Mouse (Mus musculus): ENCODE data around the gene Fbxo31. TPM values are rescaled to one million over a fixed set of nuclear protein-coding genes. Genes with fewer than 3 reads are reported as not detected.
A peak's percentile ranks its signal among the peaks of the same experiment; 100 is the strongest.

Fbxo31 gene
- total and polyA plus RNA-seq, 2 experiments from 2014 or later, result 37.3 to 68.9 TPM

DNA sequence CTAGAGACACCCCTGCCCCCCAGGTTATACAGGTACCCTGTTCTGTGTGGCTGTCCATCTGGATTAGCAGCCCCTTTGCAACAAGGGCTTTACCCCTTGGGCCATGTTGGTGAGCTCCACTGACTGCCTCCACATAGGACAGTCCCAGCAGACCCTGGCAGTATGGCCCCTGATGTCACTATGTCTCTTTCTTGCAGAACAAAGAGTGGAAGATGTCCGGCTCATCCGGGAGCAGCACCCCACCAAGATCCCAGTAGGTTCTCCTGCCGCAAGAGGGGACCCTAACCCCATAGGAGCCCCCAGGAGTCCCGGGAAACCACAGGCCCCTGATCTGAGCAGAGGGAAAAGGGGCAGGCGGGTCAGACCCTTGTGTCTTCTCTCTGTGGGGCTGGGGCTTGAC, 14.7 kb upstream of the Fbxo31 start:
- Histone ChIP-seq H3K4me1 (ENCODE audit: insufficient read depth, low read length) (peaks cover 13% of the 10 kb centered on the region), H3K27ac (ENCODE audit: low read depth, low read length) (no peak overlapping the region), H3K9ac (replicated peaks; ENCODE audit: low read length, poor library complexity, severe bottlenecking) (no peak overlapping the region), H3K4me3 (ENCODE audit: low read depth, low read length) (no peak overlapping the region), H3K27me3 (ENCODE audit: insufficient read depth, low read length) (no peaks in the 10 kb centered on the region), H3K36me3 (ENCODE audit: insufficient read depth, low read length) (peaks cover 26% of the 10 kb centered on the region), H3K9me3 (ENCODE audit: low read length) (no peaks in the 10 kb centered on the region), H3K4me2 (ENCODE audit: low read depth, low read length, poor library complexity, severe bottlenecking) (no peak overlapping the region)
- DNase-seq (ENCODE audit: low spot score) (no peak), ATAC-seq (ENCODE audit: low FRiP score) (no peak)
- WGBS, result 91% methylated on average over 5 of the region's 5 CpGs
- no peak for TF ChIP-seq CTCF (IDR thresholded peaks at IDR 0.05)

DNA sequence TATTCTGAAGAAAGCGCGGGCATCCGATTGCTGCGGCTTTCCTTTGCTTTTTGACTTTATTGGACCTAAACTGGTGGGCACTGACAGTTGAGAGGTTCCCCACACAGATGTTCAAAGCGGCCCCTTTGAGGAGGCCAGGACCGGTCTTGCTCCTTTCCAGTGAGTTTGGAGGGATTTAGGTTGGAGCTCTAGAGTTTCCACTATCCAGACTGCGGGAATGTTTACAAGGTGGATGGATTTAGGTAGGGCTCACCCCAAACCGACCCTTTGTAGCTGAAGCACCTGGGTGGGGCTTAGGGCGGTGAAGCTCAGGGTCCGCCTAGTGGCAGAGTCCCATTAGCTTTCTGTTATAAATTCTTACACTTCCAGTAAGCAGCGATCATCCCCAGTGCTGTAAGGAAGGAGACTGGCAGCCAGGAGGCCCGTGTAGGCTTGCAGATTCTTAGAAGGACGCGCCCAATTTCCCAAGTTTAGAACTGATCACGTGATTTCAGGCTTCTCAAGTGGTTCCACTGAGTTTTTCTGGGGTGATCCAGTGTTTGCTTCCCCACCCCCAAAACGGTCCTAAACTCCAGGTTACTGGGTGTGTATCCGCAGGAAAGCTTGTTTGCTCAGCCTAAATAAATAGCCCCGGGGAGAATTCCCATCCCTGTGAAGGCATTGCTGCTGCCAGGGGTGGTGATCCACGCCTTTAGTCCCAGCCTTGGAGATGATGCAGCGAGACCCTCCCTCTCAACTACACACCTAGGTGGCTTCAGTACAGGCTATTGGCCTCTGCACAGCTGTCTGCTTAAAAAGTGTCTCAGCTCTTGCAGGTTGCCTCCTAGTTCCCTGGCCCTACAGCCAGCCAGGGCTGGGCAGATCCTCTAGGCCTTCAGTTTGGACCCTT, 12.8 kb upstream of the Fbxo31 start:
- peak; percentile 61 for TF ChIP-seq CTCF (IDR thresholded peaks at IDR 0.05)
- peak overlapping the region; percentile 86 for H3K4me3 ChIP-seq (ENCODE audit: low read depth, low read length)
- ATAC-seq (ENCODE audit: low FRiP score) (no peak), DNase-seq (ENCODE audit: low spot score) (peak; percentile 55)
- no peaks in the 10 kb centered on the region for H3K27me3 ChIP-seq (ENCODE audit: insufficient read depth, low read length)
- 18% methylated on average over 20 of the region's 20 CpGs for WGBS
- peaks cover 18% of the 10 kb centered on the region for H3K36me3 ChIP-seq (ENCODE audit: insufficient read depth, low read length)
- peaks cover 13% of the 10 kb centered on the region for H3K4me1 ChIP-seq (ENCODE audit: insufficient read depth, low read length)
- no peaks in the 10 kb centered on the region for H3K9me3 ChIP-seq (ENCODE audit: low read length)
- H3K4me2 ChIP-seq (ENCODE audit: low read depth, low read length, poor library complexity, severe bottlenecking), result peak overlapping the region; percentile 87
- peak overlapping the region; percentile 89 for H3K9ac ChIP-seq (replicated peaks; ENCODE audit: low read length, poor library complexity, severe bottlenecking)
- H3K27ac ChIP-seq (ENCODE audit: low read depth, low read length), result 0 out of 2 replicates have a peak overlapping the region, but pooled peaks have one; percentile 82

DNA sequence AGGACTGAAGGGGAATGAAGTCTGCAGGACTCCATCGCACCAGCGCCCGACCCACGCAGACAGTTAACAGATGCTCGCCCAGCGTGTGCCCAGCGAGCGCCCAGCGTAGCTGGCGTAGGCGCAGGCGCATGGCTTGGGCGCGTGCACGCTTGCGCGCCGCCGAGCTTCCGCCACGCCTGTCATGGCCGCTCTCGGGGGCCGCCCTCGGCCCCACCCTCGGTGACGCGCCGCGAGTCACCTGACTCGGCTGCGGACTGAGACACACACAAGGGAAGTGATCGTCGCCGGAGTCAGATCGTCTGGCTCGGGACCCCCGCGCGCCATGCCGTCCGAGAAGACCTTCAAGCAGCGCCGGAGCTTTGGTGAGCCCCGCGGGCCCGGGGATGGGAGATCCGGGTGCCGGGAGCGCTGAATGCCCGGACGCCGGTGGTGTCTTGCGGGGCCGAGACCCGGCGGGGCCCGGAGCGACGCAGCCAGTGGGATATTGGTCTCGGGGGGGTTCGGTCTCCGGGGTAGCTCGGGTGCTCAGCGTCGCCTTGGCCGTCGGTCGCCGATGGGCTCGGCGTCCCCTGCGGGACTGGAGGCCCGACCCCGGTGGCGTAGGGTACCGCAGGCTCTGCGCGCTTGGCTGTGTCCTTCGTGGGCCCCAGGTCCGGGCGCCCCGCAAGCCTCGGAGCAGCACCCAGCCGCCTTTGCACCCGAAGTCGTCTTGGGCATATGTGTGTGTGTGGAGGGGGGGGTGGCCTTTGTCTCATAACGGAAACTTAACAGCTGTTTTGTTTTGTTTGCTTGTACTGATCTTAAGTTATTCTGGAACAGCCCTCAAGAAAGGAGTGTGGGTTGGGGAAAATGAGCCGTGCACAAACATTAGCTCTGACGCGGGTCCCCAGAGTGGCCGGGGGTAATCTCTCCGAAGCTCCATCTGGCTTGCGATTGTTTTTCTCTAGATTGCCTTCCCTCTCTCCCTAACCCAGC, 11.9 kb upstream of the Fbxo31 start, which contains the start of gene Map1lc3b:
Gene Map1lc3b, plus strand, starts transcription at position 159 of the 975 bp plus-strand sequence.
- Histone ChIP-seq H3K4me2 (ENCODE audit: low read depth, low read length, poor library complexity, severe bottlenecking) (peak within 1 kb of the TSS; percentile 87), H3K9me3 (ENCODE audit: low read length) (no peaks in the 10 kb centered on the region), H3K9ac (replicated peaks; ENCODE audit: low read length, poor library complexity, severe bottlenecking) (peak within 1 kb of the TSS; percentile 89), H3K27me3 (ENCODE audit: insufficient read depth, low read length) (no peaks in the 10 kb centered on the region), H3K27ac (ENCODE audit: low read depth, low read length) (peak within 1 kb of the TSS; percentile 82), H3K4me1 (ENCODE audit: insufficient read depth, low read length) (peaks cover 17% of the 10 kb centered on the region), H3K36me3 (ENCODE audit: insufficient read depth, low read length) (peaks cover 12% of the 10 kb centered on the region), H3K4me3 (ENCODE audit: low read depth, low read length) (peak within 1 kb of the TSS; percentile 86)
- no peak for TF ChIP-seq CTCF (IDR thresholded peaks at IDR 0.05)
- peak; percentile 97 for DNase-seq (ENCODE audit: low spot score)
- ATAC-seq (ENCODE audit: low FRiP score), result peak; percentile 89
- WGBS, result under 1% methylated on average over 92 of the region's 94 CpGs

DNA sequence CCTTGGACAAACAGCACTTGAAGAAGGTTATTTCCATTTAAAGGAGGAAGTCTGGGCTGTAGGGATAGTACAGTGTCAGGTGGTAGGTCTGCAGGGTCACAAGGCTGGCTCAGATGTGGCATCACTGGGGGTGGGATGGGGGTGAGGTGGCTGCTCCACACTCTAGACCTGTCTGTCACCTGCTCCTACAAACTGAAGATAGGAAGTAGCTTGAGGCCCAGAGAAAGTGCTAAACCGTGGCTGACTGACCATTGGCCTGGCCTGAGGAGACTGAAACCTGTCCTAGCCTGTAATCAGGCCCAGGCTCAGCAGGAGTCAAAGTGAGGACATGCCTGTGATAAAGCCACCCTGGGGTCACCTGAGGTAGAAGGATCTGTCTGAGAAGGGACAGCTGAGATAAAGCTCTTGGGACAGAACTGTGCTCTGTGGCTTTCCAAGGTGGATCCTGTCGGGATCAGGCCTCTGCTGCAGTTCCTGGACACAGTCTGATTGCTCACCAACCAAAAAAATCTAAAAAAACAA, 10.7 kb upstream of the Fbxo31 start:
- Histone ChIP-seq H3K27ac (ENCODE audit: low read depth, low read length) (no peak overlapping the region), H3K27me3 (ENCODE audit: insufficient read depth, low read length) (no peaks in the 10 kb centered on the region), H3K9ac (replicated peaks; ENCODE audit: low read length, poor library complexity, severe bottlenecking) (no peak overlapping the region), H3K4me3 (ENCODE audit: low read depth, low read length) (no peak overlapping the region), H3K4me2 (ENCODE audit: low read depth, low read length, poor library complexity, severe bottlenecking) (no peak overlapping the region), H3K36me3 (ENCODE audit: insufficient read depth, low read length) (peaks cover 7% of the 10 kb centered on the region; the same call in 1 of the 2 replicates), H3K9me3 (ENCODE audit: low read length) (no peaks in the 10 kb centered on the region), H3K4me1 (ENCODE audit: insufficient read depth, low read length) (peaks cover 17% of the 10 kb centered on the region)
- DNase-seq (ENCODE audit: low spot score) (no peak), ATAC-seq (ENCODE audit: low FRiP score) (no peak)
- no peak for TF ChIP-seq CTCF (IDR thresholded peaks at IDR 0.05)
- 43% methylated on average over 2 of the region's 2 CpGs for WGBS

DNA sequence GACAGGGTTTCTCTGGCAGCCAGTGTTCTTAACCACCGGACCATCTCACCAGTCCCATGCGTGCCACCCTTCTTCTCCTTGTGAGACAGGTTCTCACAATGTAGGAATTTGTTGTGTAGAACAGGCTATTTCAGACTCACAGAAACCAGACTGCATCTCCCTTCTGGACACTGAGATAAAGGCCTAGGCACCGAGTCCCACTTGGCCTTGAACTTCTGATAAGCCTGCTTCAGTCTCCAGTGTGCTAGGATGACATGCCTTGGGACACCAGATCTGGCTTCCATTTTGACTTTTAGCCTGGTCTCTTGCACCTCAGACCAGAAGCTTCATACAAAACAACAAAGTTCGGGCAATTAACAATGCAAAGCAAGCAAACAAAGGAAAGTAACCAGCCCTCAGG, 10.1 kb upstream of the Fbxo31 start:
- WGBS, result 86% methylated on average over 4 of the region's 4 CpGs
- no peak overlapping the region for H3K4me2 ChIP-seq (ENCODE audit: low read depth, low read length, poor library complexity, severe bottlenecking)
- no peak for TF ChIP-seq CTCF (IDR thresholded peaks at IDR 0.05)
- 0 out of 2 replicates have a peak, but pooled peaks cover 3% of the 10 kb centered on the region for H3K36me3 ChIP-seq (ENCODE audit: insufficient read depth, low read length)
- H3K9me3 ChIP-seq (ENCODE audit: low read length), result no peaks in the 10 kb centered on the region
- no peak overlapping the region for H3K27ac ChIP-seq (ENCODE audit: low read depth, low read length)
- no peak overlapping the region for H3K9ac ChIP-seq (replicated peaks; ENCODE audit: low read length, poor library complexity, severe bottlenecking)
- DNase-seq (ENCODE audit: low spot score) (no peak), ATAC-seq (ENCODE audit: low FRiP score) (no peak)
- H3K27me3 ChIP-seq (ENCODE audit: insufficient read depth, low read length), result no peaks in the 10 kb centered on the region
- no peak overlapping the region for H3K4me3 ChIP-seq (ENCODE audit: low read depth, low read length)
- peaks cover 17% of the 10 kb centered on the region for H3K4me1 ChIP-seq (ENCODE audit: insufficient read depth, low read length)
